Mouse (Mus musculus): ENCODE results near the gene Nlrp4a. TPM values are rescaled to one million over a fixed set of nuclear protein-coding genes. Genes with fewer than 3 reads are reported as not detected.
"Not testable (repeated sequence)": the region's sequence is repeated elsewhere in the genome, so short reads cannot be mapped to it uniquely, and the experiment has no call there.

The Nlrp4a gene
- total RNA-seq (2021), result not detected
- not detected in 2 replicates for polyA plus RNA-seq (2012; rRNA removed)
- long read RNA-seq, result 0 reads

- H3K27me3 ChIP-seq (ENCODE audit: control insufficient read depth, insufficient read depth, low read length), result no peaks in the 10 kb centered on the region
- WGBS, result 75% methylated on average over 5 of the region's 5 CpGs
- intact Hi-C loops (cut with DNase I), result no loop called here
Observed at GRCm38 (mm10) chr7:26434813-26435212, at the start of gene Nlrp4a. Gene Nlrp4a (plus strand): TSS chr7:26435113.

GRCm38 (mm10) chr7:26386691-26387090 is 48.2 kb upstream of the Nlrp4a start:
- H3K79me2 ChIP-seq (replicated peaks; ENCODE audit: control insufficient read depth, insufficient read depth, low read length); H3K4me1 ChIP-seq (ENCODE audit: control insufficient read depth, insufficient read depth, low read length); H3K9ac ChIP-seq (ENCODE audit: low read depth, low read length); DNase-seq; intact Hi-C loops (cut with DNase I); H3K4me3 ChIP-seq; H3K27me3 ChIP-seq (ENCODE audit: control insufficient read depth, insufficient read depth, low read length); H3K27ac ChIP-seq; H3K36me3 ChIP-seq (ENCODE audit: control insufficient read depth, insufficient read depth, low read length): not testable (repeated sequence)
- 65% methylated on average over 5 of the region's 5 CpGs for WGBS

More at GRCm38 (mm10) chr7:26434813-26435212, at the start of gene Nlrp4a:
- DNase-seq, result no peak
- no peak within 1 kb of the TSS for H3K4me3 ChIP-seq
- TF ChIP-seq EP300 (IDR thresholded peaks at IDR 0.05; ENCODE audit: insufficient read depth, low read depth, low read length) (no peak), POLR2A (IDR thresholded peaks at IDR 0.05; ENCODE audit: insufficient read depth, low read depth, low read length) (no peak), CTCF (IDR thresholded peaks at IDR 0.05) (no peak)
- no peaks in the 10 kb centered on the region for H3K36me3 ChIP-seq (ENCODE audit: control insufficient read depth, insufficient read depth, low read length)
- no peaks in the 10 kb centered on the region for H3K79me2 ChIP-seq (replicated peaks; ENCODE audit: control insufficient read depth, insufficient read depth, low read length)
- no peak within 1 kb of the TSS for H3K27ac ChIP-seq
- no peak within 1 kb of the TSS for H3K9ac ChIP-seq (ENCODE audit: low read depth, low read length)
- H3K4me1 ChIP-seq (ENCODE audit: control insufficient read depth, insufficient read depth, low read length), result no peaks in the 10 kb centered on the region

GRCm38 (mm10) chr7:26391137-26391536 is 43.8 kb upstream of the Nlrp4a start:
- intact Hi-C loops (cut with DNase I); H3K27me3 ChIP-seq (ENCODE audit: control insufficient read depth, insufficient read depth, low read length); H3K27ac ChIP-seq; H3K79me2 ChIP-seq (replicated peaks; ENCODE audit: control insufficient read depth, insufficient read depth, low read length); H3K4me1 ChIP-seq (ENCODE audit: control insufficient read depth, insufficient read depth, low read length); DNase-seq; H3K4me3 ChIP-seq; H3K36me3 ChIP-seq (ENCODE audit: control insufficient read depth, insufficient read depth, low read length); H3K9ac ChIP-seq (ENCODE audit: low read depth, low read length): not testable (repeated sequence)
- 60% methylated on average over 2 of the region's 2 CpGs for WGBS

- intact Hi-C loops (cut with DNase I); H3K9ac ChIP-seq (ENCODE audit: low read depth, low read length); H3K4me3 ChIP-seq; H3K36me3 ChIP-seq (ENCODE audit: control insufficient read depth, insufficient read depth, low read length); H3K27me3 ChIP-seq (ENCODE audit: control insufficient read depth, insufficient read depth, low read length); H3K4me1 ChIP-seq (ENCODE audit: control insufficient read depth, insufficient read depth, low read length); H3K27ac ChIP-seq; H3K79me2 ChIP-seq (replicated peaks; ENCODE audit: control insufficient read depth, insufficient read depth, low read length); DNase-seq: not testable (repeated sequence)
- 75% methylated on average over 6 of the region's 6 CpGs for WGBS
Observed at GRCm38 (mm10) chr7:26391811-26392210, 43.1 kb upstream of the Nlrp4a start.

GRCm38 (mm10) chr7:26403600-26403999 is 31.3 kb upstream of the Nlrp4a start, which contains the start of gene Nlrp9c:
Gene Nlrp9c (minus strand): TSS chr7:26403700.
- H3K36me3 ChIP-seq (ENCODE audit: control insufficient read depth, insufficient read depth, low read length); H3K27me3 ChIP-seq (ENCODE audit: control insufficient read depth, insufficient read depth, low read length); DNase-seq; H3K9ac ChIP-seq (ENCODE audit: low read depth, low read length); H3K27ac ChIP-seq; H3K4me1 ChIP-seq (ENCODE audit: control insufficient read depth, insufficient read depth, low read length); H3K79me2 ChIP-seq (replicated peaks; ENCODE audit: control insufficient read depth, insufficient read depth, low read length); intact Hi-C loops (cut with DNase I); H3K4me3 ChIP-seq: not testable (repeated sequence)
- WGBS, result 50% methylated on average over 2 of the region's 2 CpGs

GRCm38 (mm10) chr7:26476690-26477089 is 41.8 kb downstream of the Nlrp4a start:
- Histone ChIP-seq H3K27me3 (ENCODE audit: control insufficient read depth, insufficient read depth, low read length) (no peaks in the 10 kb centered on the region), H3K4me3 (no peak overlapping the region), H3K36me3 (ENCODE audit: control insufficient read depth, insufficient read depth, low read length) (no peaks in the 10 kb centered on the region), H3K4me1 (ENCODE audit: control insufficient read depth, insufficient read depth, low read length) (no peaks in the 10 kb centered on the region), H3K27ac (no peak overlapping the region), H3K9ac (ENCODE audit: low read depth, low read length) (no peak overlapping the region), H3K79me2 (replicated peaks; ENCODE audit: control insufficient read depth, insufficient read depth, low read length) (no peaks in the 10 kb centered on the region)
- intact Hi-C loops (cut with DNase I), result no loop called here
- DNase-seq, result no peak
- no peak for TF ChIP-seq EP300 (IDR thresholded peaks at IDR 0.05; ENCODE audit: insufficient read depth, low read depth, low read length)

- H3K9ac ChIP-seq (ENCODE audit: low read depth, low read length); H3K4me3 ChIP-seq; H3K36me3 ChIP-seq (ENCODE audit: control insufficient read depth, insufficient read depth, low read length); H3K79me2 ChIP-seq (replicated peaks; ENCODE audit: control insufficient read depth, insufficient read depth, low read length); DNase-seq; H3K27me3 ChIP-seq (ENCODE audit: control insufficient read depth, insufficient read depth, low read length); intact Hi-C loops (cut with DNase I); H3K27ac ChIP-seq; H3K4me1 ChIP-seq (ENCODE audit: control insufficient read depth, insufficient read depth, low read length): not testable (repeated sequence)
- 75% methylated on average over 18 of the region's 18 CpGs for whole genome bisulfite sequencing
Observed at GRCm38 (mm10) chr7:26489514-26489913, 54.6 kb downstream of the Nlrp4a start.

Other genes with a start within 250 kb of the Nlrp4a start
- not detected for gene Vmn1r184, start 174.8 kb upstream of the Nlrp4a start, total RNA-seq (2021)
- not detected in 2 replicates for gene Vmn1r184, start 174.8 kb upstream of the Nlrp4a start, polyA plus RNA-seq (2012; rRNA removed)
- gene Cyp2a4, start 127.9 kb upstream of the Nlrp4a start, total RNA-seq (2021), result not detected
- 0.32 TPM in 1 of 2 replicates, not detected in the other for gene Cyp2a4, start 127.9 kb upstream of the Nlrp4a start, polyA plus RNA-seq (2012; rRNA removed)
- not detected for gene Nlrp9c, start 31.4 kb upstream of the Nlrp4a start, total RNA-seq (2021)
- not detected in 2 replicates for gene Nlrp9c, start 31.4 kb upstream of the Nlrp4a start, polyA plus RNA-seq (2012; rRNA removed)
- gene Nlrp9a, start 99.9 kb downstream of the Nlrp4a start, total RNA-seq (2021), result not detected
- not detected in 2 replicates for gene Nlrp9a, start 99.9 kb downstream of the Nlrp4a start, polyA plus RNA-seq (2012; rRNA removed)
- gene Vmn1r185, start 183.4 kb downstream of the Nlrp4a start, total RNA-seq (2021), result not detected
- not detected in 2 replicates for gene Vmn1r185, start 183.4 kb downstream of the Nlrp4a start, polyA plus RNA-seq (2012; rRNA removed)